Mouse (Mus musculus) neutrophil, adult 59 days (primary cell): Measurements from ENCODE around the gene Ism1. TPM values are rescaled to one million over a fixed set of nuclear protein-coding genes. Genes with fewer than 3 reads are reported as not detected.

Experiments
- total RNA-seq, 2 experiments: library from RNA; stranded (reverse); gene quantifications; 1 replicate in 1 of 2; 2 replicates in 1 of 2; pipeline ENCODE4 v1.2.4; 2023

Gene Ism1
- total RNA-seq, result not detected

DNA sequence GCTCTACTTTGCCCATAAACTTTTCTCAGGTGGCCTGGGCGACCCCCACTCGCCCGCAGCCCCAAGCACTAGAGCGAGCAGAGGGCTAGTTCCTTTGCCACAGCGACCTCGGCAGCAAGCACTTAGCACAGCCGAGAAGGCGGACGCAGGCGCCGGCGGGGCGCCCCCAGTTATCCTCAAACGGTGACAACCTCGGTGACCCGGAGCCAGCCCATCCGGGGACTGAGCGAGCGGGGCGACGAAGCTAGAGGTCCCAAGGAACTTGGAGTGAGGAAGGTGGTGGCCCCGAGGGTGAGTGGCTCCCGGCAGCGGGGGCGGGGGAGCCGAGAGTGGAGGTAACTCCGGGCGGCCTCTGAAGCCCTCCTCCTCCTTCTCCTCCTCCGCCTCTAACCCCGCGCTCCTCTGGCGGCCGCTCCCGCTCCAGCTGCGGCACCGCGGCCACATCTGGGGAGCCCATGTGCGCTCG lies at the start of gene Ism1:
Ism1 (plus strand) TSS at position 370 of the 466 bp plus-strand sequence.

Other genes with a start within 250 kb of the Ism1 start
- not detected for gene Sptlc3, start 184.3 kb upstream of the Ism1 start, total RNA-seq